Mouse (Mus musculus) neural tube, embryonic 14.5 days (tissue): ENCODE results near the gene Reg1. TPM values are rescaled to one million over a fixed set of nuclear protein-coding genes. Genes with fewer than 3 reads are reported as not detected.
A peak's percentile ranks its signal among the peaks of the same experiment; 100 is the strongest.

Experiments used
- ATAC-seq: fragments of 200-750 bp; cut with Nextera tagmentation; 2 replicates; pipeline ENCODE4 v1.8.0; 2017; ENCODE audit warnings: low read depth, mild to moderate bottlenecking, moderate TSS enrichment, moderate library complexity
- H3K27ac ChIP-seq: fragments of 300-500 bp; sonication (generic); 2 replicates; pipeline ENCODE4 v1.5.1; 2014; ENCODE audit warnings: low read depth, mild to moderate bottlenecking, control low read depth, low read length, moderate library complexity, mixed read lengths
- H3K27me3 ChIP-seq: fragments of 300-500 bp; sonication (generic); 2 replicates; pipeline ENCODE4 v1.6.1; 2014; ENCODE audit warnings: low read length; ENCODE audit not compliant: control insufficient read depth, insufficient read depth
- H3K36me3 ChIP-seq: fragments of 300-500 bp; sonication (generic); 2 replicates; pipeline ENCODE4 v1.6.1; 2014; ENCODE audit warnings: low read length, mixed read lengths; ENCODE audit not compliant: control insufficient read depth, insufficient read depth
- H3K4me1 ChIP-seq: fragments of 300-500 bp; sonication (generic); 2 replicates; pipeline ENCODE4 v1.6.1; 2014; ENCODE audit warnings: low read length; ENCODE audit not compliant: control insufficient read depth, insufficient read depth
- H3K4me2 ChIP-seq: fragments of 300-500 bp; sonication (generic); 2 replicates; pipeline ENCODE4 v1.6.1; 2014; ENCODE audit warnings: mild to moderate bottlenecking, low read depth, low read length, control low read depth
- H3K4me3 ChIP-seq: fragments of 300-500 bp; sonication (generic); 2 replicates; pipeline ENCODE4 v1.5.1; 2014; ENCODE audit warnings: low read depth, low read length, control low read depth, mixed read lengths
- H3K9ac ChIP-seq: fragments of 300-500 bp; sonication (generic); replicated peaks from 2 replicates; pipeline ENCODE4 v1.6.1; 2014; ENCODE audit warnings: low read depth, mild to moderate bottlenecking, control low read depth, low read length, mixed read lengths
- H3K9me3 ChIP-seq: fragments of 300-500 bp; sonication (generic); 2 replicates; pipeline ENCODE4 v1.6.1; 2016; ENCODE audit warnings: low read length; ENCODE audit not compliant: control insufficient read depth
- WGBS: fragments of 180-500 bp; shearing (Covaris S2); extraction: QIAGEN DNeasy Blood & Tissue Kit; methylation state at CpG from one replicate; pipeline ENCODE4 v1.1.7; 2014; 5-methylcytosine and 5-hydroxymethylcytosine counted together
- polyA plus RNA-seq: library from polyadenylated mRNA; unstranded; fragments of >200 nt; fragmentation: Nextera tagmentation; extraction: Ambion mirVana; gene quantifications from 2 replicates; pipeline ENCODE4 v1.2.1, GENCODE M21; 2014

The Reg1 gene
- polyA plus RNA-seq, 1 experiment from 2014 or later = not detected

DNA sequence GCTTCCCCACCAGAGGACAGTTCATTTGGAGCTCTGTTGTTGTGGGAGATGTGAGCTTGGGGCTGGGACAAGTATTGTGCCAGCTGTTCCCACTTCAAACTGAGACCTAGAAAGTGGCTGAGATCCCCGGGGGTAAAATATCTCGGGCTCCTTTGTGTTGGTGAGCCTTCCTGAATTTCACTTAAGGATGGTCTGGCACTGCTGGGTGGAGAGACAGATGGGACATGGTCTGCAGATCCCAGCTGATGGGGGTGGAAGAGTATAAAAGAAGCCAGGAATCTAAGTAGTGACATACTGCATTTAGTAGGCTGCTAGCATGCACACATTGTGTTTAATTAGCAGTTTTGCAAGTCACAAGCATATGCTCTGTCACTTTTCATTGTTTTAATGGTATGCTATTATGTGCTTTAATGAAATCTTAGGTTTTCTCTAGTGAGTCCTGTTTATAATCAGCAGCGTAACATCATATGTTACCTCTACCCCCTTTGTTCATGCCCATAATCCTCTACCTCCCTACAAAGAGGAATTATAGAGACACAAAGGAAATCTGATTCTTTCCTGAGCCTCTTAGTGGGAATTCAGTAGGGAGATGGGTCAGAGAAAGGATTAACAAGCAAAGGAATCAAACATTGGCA is 37.8 kb downstream of the Reg1 start:
- no peaks in the 10 kb centered on the region for H3K36me3 ChIP-seq
- 39% methylated on average over 3 of the region's 3 CpGs for WGBS
- no peak overlapping the region for H3K4me3 ChIP-seq
- no peak overlapping the region for H3K9ac ChIP-seq
- H3K27me3 ChIP-seq = no peaks in the 10 kb centered on the region
- H3K4me1 ChIP-seq = no peaks in the 10 kb centered on the region
- H3K4me2 ChIP-seq = no peak overlapping the region
- ATAC-seq = peak; percentile 68; the same call in 1 of the 2 replicates
- no peak overlapping the region for H3K27ac ChIP-seq
- no peaks in the 10 kb centered on the region for H3K9me3 ChIP-seq

DNA sequence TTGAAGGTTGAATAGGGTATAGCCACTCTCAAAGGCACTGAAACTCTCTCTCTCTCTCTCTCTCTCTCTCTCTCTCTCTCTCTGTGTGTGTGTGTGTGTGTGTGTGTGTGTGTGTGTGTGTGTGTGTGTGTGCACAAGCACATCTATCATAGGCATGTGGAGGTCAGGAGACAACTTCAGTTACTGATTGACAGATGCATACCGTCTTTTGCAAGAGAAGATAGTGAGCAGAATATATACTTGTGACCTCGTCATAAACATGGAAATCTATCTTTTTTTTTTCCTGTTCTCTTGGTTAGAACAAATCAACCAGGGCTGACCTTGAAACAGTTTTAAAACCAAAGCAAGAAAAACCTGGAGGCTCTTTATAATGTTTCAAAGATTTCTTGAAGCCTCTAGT is 39.8 kb downstream of the Reg1 start:
- no peak overlapping the region for H3K9ac ChIP-seq
- no peak overlapping the region for H3K27ac ChIP-seq
- ATAC-seq = no peak
- H3K27me3 ChIP-seq = no peaks in the 10 kb centered on the region
- WGBS = 79% methylated on average over 2 of the region's 2 CpGs
- no peaks in the 10 kb centered on the region for H3K36me3 ChIP-seq
- H3K4me2 ChIP-seq = no peak overlapping the region
- no peaks in the 10 kb centered on the region for H3K9me3 ChIP-seq
- no peak overlapping the region for H3K4me3 ChIP-seq
- no peaks in the 10 kb centered on the region for H3K4me1 ChIP-seq

DNA sequence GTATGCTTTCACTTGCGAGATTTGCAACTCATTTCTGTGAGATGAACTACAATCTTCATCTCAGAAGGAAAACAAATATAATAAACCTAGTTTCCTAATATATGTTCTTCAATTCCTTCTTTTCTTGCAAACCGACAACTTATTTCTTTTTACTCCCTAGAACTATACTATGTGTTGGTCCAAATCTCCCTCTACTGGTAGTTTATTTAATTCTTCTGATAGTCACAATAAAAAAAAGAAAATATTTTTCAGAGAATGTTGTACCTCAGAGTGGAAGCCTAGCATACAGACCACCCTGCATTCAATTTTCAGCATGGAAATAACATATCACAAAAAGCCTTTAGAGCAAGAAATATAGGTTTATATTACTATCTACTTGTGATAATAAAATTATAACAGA is 40.8 kb downstream of the Reg1 start:
- Histone ChIP-seq H3K27ac (no peak overlapping the region), H3K4me1 (no peaks in the 10 kb centered on the region), H3K9me3 (no peaks in the 10 kb centered on the region), H3K9ac (no peak overlapping the region), H3K36me3 (no peaks in the 10 kb centered on the region), H3K27me3 (no peaks in the 10 kb centered on the region), H3K4me2 (no peak overlapping the region), H3K4me3 (no peak overlapping the region)
- no peak for ATAC-seq
- 83% methylated on average over 2 of the region's 2 CpGs for WGBS

DNA sequence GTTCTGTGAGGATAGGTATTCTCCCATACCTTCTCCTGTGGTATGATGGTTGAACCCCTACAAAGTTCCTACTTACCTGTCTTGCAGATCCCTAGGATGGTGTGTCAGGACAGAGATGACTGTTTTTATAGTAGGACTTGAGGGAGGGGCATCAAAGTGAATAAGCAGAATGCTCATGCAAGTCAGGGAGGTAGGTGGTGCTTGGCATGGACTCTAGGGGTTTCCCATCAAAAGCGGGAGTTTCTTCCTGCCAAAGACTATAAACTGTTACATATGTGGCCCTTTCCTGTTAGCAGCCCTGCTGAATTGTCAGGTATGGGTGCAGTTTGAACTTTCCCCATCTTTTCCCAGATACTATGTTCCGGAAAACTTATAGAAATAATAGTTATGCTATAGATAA is 46.3 kb downstream of the Reg1 start, which contains the start of gene Reg3g:
TSS of gene Reg3g (minus strand) at position 101 of the 400 bp plus-strand sequence.
- Histone ChIP-seq H3K4me1 (no peaks in the 10 kb centered on the region), H3K4me2 (no peak within 1 kb of the TSS), H3K27me3 (no peaks in the 10 kb centered on the region), H3K4me3 (no peak within 1 kb of the TSS), H3K9ac (no peak within 1 kb of the TSS), H3K27ac (no peak within 1 kb of the TSS), H3K9me3 (no peaks in the 10 kb centered on the region), H3K36me3 (no peaks in the 10 kb centered on the region)
- no peak for ATAC-seq
- 96% methylated on average over 2 of the region's 2 CpGs for WGBS

DNA sequence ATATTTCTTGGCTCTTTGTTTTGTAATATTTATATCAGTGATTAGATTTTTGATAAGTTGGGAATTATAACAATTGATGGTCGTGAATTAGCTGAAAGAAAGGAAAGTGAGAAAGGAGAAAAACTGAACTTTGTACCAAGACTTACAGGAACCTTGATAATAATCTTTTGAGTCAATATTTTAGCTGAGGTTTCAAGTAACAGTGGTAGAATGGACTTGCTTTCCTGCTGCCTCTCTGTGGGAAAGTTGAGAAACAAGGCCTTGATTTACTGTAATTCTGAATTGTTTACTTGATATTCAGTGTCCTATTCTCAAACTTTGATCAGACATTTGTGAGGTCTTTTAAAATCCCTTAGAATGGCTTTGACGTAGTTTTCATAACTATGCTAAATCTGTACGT is 46.8 kb downstream of the Reg1 start:
- Histone ChIP-seq H3K27me3 (no peaks in the 10 kb centered on the region), H3K9ac (no peak overlapping the region), H3K4me3 (no peak overlapping the region), H3K27ac (no peak overlapping the region), H3K4me1 (no peaks in the 10 kb centered on the region), H3K36me3 (no peaks in the 10 kb centered on the region), H3K4me2 (no peak overlapping the region), H3K9me3 (no peaks in the 10 kb centered on the region)
- no peak for ATAC-seq
- 82% methylated on average over 3 of the region's 3 CpGs for WGBS

Other genes starting within 250 kb of the Reg1 start
- gene Reg3b, start 52.1 kb upstream of the Reg1 start, polyA plus RNA-seq = 3.0 and 7.9 TPM in 2 replicates
- not detected in 2 replicates for gene Reg3d, start 43.8 kb upstream of the Reg1 start, polyA plus RNA-seq
- gene Reg3a, start 42.0 kb upstream of the Reg1 start, polyA plus RNA-seq = 0.25 TPM in 1 of 2 replicates, not detected in the other
- not detected in 2 replicates for gene Reg2, start 27.1 kb upstream of the Reg1 start, polyA plus RNA-seq
- not detected in 2 replicates for gene Reg3g, start 46.2 kb downstream of the Reg1 start, polyA plus RNA-seq